Mouse (Mus musculus) E14TG2a.4 (cell line): ENCODE results near the gene Ppp6r2.

Experiments
- CTCF ChIP-seq: conservative IDR thresholded peaks from 2 replicates; pipeline ENCODE4 v1.5.1; 2014; ENCODE audit warnings: low read length
- NANOG ChIP-seq: IDR thresholded peaks from 2 replicates; pipeline ENCODE4 v1.6.1; 2014; ENCODE audit warnings: borderline replicate concordance, low read length, mixed read lengths
- POU5F1 ChIP-seq: IDR thresholded peaks from 2 replicates; pipeline ENCODE4 v1.6.1; 2014; ENCODE audit warnings: low read length, borderline replicate concordance

DNA sequence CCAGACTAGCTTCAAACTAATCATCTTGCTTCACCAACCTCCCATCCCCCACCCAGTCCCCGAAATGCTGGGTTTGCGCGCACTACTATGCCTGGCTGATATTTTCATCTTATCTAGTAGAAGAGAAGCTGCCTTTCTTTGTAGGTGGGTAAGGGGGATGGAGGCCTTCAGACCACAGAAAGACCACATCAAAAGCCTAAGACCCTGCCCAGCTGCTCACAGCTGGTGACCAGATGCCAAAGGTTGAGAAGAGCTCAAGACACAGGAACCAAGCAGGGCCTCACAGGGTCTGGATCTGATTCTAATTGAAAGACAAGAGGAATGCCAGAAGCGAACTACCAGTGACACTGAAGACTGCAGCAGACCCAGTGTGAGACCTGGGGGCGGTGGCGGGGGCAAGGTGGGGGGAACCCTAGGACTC, 16.1 kb upstream of the Ppp6r2 start:
- TF ChIP-seq CTCF (no peak), POU5F1 (no peak), NANOG (no peak)
